Mouse (Mus musculus) kidney, adult 2 months (tissue): ENCODE measurements around the gene Slc17a7.
"Not testable (repeated sequence)": the region's sequence is repeated elsewhere in the genome, so short reads cannot be mapped to it uniquely, and the experiment has no call there.

Experiments
- CTCF ChIP-seq: fragments of 200-500 bp; conservative IDR thresholded peaks from 2 replicates; pipeline ENCODE4 v1.5.1; 2011; ENCODE audit warnings: low read depth, mild to moderate bottlenecking, control low read depth, low read length, moderate library complexity, mixed read lengths; ENCODE audit not compliant: insufficient read depth, insufficient read length
- POLR2A ChIP-seq: fragments of 200-500 bp; IDR thresholded peaks from one replicate; pipeline ENCODE4 v1.6.1; 2011; ENCODE audit warnings: low read depth, low read length, control low read depth

GRCm38 (mm10) chr7:45125649-45126048 lies 38.1 kb upstream of the Slc17a7 start:
- TF ChIP-seq CTCF, POLR2A: not testable (repeated sequence)
